Mouse (Mus musculus) MEL (cell line): ENCODE data around the gene Aunip. TPM values are rescaled to one million over a fixed set of nuclear protein-coding genes. Genes with fewer than 3 reads are reported as not detected.
A peak's percentile ranks its signal among the peaks of the same experiment; 100 is the strongest.

Experiments used
- DNase-seq: peaks from one replicate; pipeline ENCODE4 v3.0.0; 2011; ENCODE audit warnings: low read depth, low spot score
- H3K27ac ChIP-seq: 2 replicates; pipeline ENCODE4 v1.5.1; 2012; ENCODE audit warnings: low read depth, mild to moderate bottlenecking, control low read depth, low read length, moderate library complexity; ENCODE audit not compliant: control insufficient read depth
- H3K27me3 ChIP-seq, 2 experiments: fragments of 150-350 bp in 1 of 2; sonication (generic) in 1 of 2; 2 replicates each; pipeline ENCODE4 v1.6.1; 2012; ENCODE audit warnings: low read length in 2 of 2, mild to moderate bottlenecking in 2 of 2, improper control_type of control experiment in 1 of 2, moderate library complexity in 1 of 2; ENCODE audit not compliant: insufficient read depth in 2 of 2, control insufficient read depth in 1 of 2
- H3K36me3 ChIP-seq, 2 experiments: 2 replicates each; pipeline ENCODE4 v1.6.1; 2012 to 2014; ENCODE audit warnings: low read length in 2 of 2, improper control_type of control experiment in 1 of 2, inconsistent platforms in 1 of 2, mild to moderate bottlenecking in 1 of 2; ENCODE audit not compliant: insufficient read depth in 2 of 2, control insufficient read depth in 1 of 2
- H3K4me1 ChIP-seq, 2 experiments: fragments of 150-350 bp in 1 of 2; sonication (generic) in 1 of 2; 2 replicates each; pipeline ENCODE4 v1.6.1; 2012; ENCODE audit warnings: low read length in 2 of 2, improper control_type of control experiment in 1 of 2, mild to moderate bottlenecking in 1 of 2; ENCODE audit not compliant: insufficient read depth in 2 of 2, control insufficient read depth in 1 of 2
- H3K4me3 ChIP-seq, 2 experiments: fragments of 150-350 bp in 1 of 2; sonication (generic) in 1 of 2; 2 replicates each; pipeline ENCODE4 v1.5.1; 2012; ENCODE audit warnings: low read depth in 2 of 2, low read length in 2 of 2, mild to moderate bottlenecking in 2 of 2, moderate library complexity in 2 of 2, control low read depth in 1 of 2, improper control_type of control experiment in 1 of 2; ENCODE audit not compliant: control insufficient read depth in 1 of 2, insufficient read depth in 1 of 2
- H3K79me2 ChIP-seq: 2 replicates; pipeline ENCODE4 v1.6.1; 2012; ENCODE audit warnings: mild to moderate bottlenecking, low read length, moderate library complexity; ENCODE audit not compliant: control insufficient read depth, poor library complexity, insufficient read depth
- H3K9ac ChIP-seq: 2 replicates; pipeline ENCODE4 v1.6.1; 2012; ENCODE audit warnings: low read depth, mild to moderate bottlenecking, control low read depth, low read length, moderate library complexity; ENCODE audit not compliant: control insufficient read depth, poor library complexity, severe bottlenecking
- H3K9me3 ChIP-seq: fragments of 150-350 bp; sonication (generic); replicated peaks from 2 replicates; pipeline ENCODE4 v1.6.1; 2012; ENCODE audit warnings: mild to moderate bottlenecking, low read length, improper control_type of control experiment, moderate library complexity; ENCODE audit not compliant: insufficient read depth
- BHLHE40 ChIP-seq: IDR thresholded peaks from 2 replicates; pipeline ENCODE4 v1.6.1; 2012; ENCODE audit warnings: low read depth, mild to moderate bottlenecking, inconsistent platforms, low read length, improper control_type of control experiment, borderline replicate concordance
- CHD1 ChIP-seq: IDR thresholded peaks from 2 replicates; pipeline ENCODE4 v1.6.1; 2012; ENCODE audit warnings: low read depth, mild to moderate bottlenecking, inconsistent platforms, low read length, improper control_type of control experiment
- CTCF ChIP-seq, 3 experiments: IDR thresholded peaks in 2 of 3; conservative IDR thresholded peaks in 1 of 3; 2 replicates each; pipeline ENCODE4 v1.5.1; 2011 to 2012; ENCODE audit warnings: low read length in 3 of 3, low read depth in 2 of 3, mild to moderate bottlenecking in 2 of 3, improper control_type of control experiment in 1 of 3, inconsistent platforms in 1 of 3, mixed read lengths in 1 of 3, moderate library complexity in 1 of 3; ENCODE audit not compliant: control insufficient read depth in 1 of 3, insufficient read depth in 1 of 3, poor library complexity in 1 of 3, severe bottlenecking in 1 of 3
- E2F4 ChIP-seq: IDR thresholded peaks from 2 replicates; pipeline ENCODE4 v1.6.1; 2011; ENCODE audit warnings: low read depth, low read length, improper control_type of control experiment, borderline replicate concordance
- ELF1 ChIP-seq: IDR thresholded peaks from 2 replicates; pipeline ENCODE4 v1.6.1; 2014; ENCODE audit warnings: low read depth, mild to moderate bottlenecking, inconsistent platforms, low read length, improper control_type of control experiment, moderate library complexity
- ETS1 ChIP-seq: IDR thresholded peaks from 2 replicates; pipeline ENCODE4 v1.6.1; 2012; ENCODE audit warnings: low read depth, mild to moderate bottlenecking, inconsistent platforms, low read length, improper control_type of control experiment, moderate library complexity
- GABPA ChIP-seq: IDR thresholded peaks from 2 replicates; pipeline ENCODE4 v1.6.1; 2012; ENCODE audit warnings: low read depth, mild to moderate bottlenecking, inconsistent platforms, low read length, improper control_type of control experiment, moderate library complexity
- GATA1 ChIP-seq: IDR thresholded peaks from 2 replicates; pipeline ENCODE4 v1.6.1; 2011; ENCODE audit warnings: low read depth, low read length, improper control_type of control experiment
- HCFC1 ChIP-seq: IDR thresholded peaks from 2 replicates; pipeline ENCODE4 v1.6.1; 2012; ENCODE audit warnings: low read depth, mild to moderate bottlenecking, inconsistent platforms, low read length, improper control_type of control experiment, moderate library complexity
- JUND ChIP-seq: IDR thresholded peaks from 2 replicates; pipeline ENCODE4 v1.6.1; 2011; ENCODE audit warnings: low read depth, mild to moderate bottlenecking, improper control_type of control experiment, low read length
- KAT2A ChIP-seq: conservative IDR thresholded peaks from 2 replicates; pipeline ENCODE4 v1.6.1; 2012; ENCODE audit warnings: low read depth, low read length, improper control_type of control experiment, inconsistent platforms
- MAFK ChIP-seq: IDR thresholded peaks from 2 replicates; pipeline ENCODE4 v1.6.1; 2011; ENCODE audit warnings: low read depth, mild to moderate bottlenecking, low read length, improper control_type of control experiment, borderline replicate concordance
- MAX ChIP-seq: IDR thresholded peaks from 2 replicates; pipeline ENCODE4 v1.6.1; 2011; ENCODE audit warnings: low read length, improper control_type of control experiment
- MAZ ChIP-seq: IDR thresholded peaks from 2 replicates; pipeline ENCODE4 v1.6.1; 2012; ENCODE audit warnings: low read depth, mild to moderate bottlenecking, inconsistent platforms, low read length, improper control_type of control experiment
- MEF2A ChIP-seq: IDR thresholded peaks from 2 replicates; pipeline ENCODE4 v1.6.1; 2014; ENCODE audit warnings: low read depth, mild to moderate bottlenecking, inconsistent platforms, low read length, improper control_type of control experiment; ENCODE audit not compliant: poor library complexity, insufficient replicate concordance, severe bottlenecking; ENCODE audit errors: extremely low read depth
- MXI1 ChIP-seq: IDR thresholded peaks from 2 replicates; pipeline ENCODE4 v1.6.1; 2011; ENCODE audit warnings: mild to moderate bottlenecking, low read depth, low read length, improper control_type of control experiment
- MYB ChIP-seq: IDR thresholded peaks from 2 replicates; pipeline ENCODE4 v1.6.1; 2011; ENCODE audit warnings: mild to moderate bottlenecking, low read depth, low read length, improper control_type of control experiment
- MYC ChIP-seq: IDR thresholded peaks from 2 replicates; pipeline ENCODE4 v1.6.1; 2011; ENCODE audit warnings: low read depth, mild to moderate bottlenecking, low read length, improper control_type of control experiment, moderate library complexity
- NELFE ChIP-seq: IDR thresholded peaks from 2 replicates; pipeline ENCODE4 v1.6.1; 2011; ENCODE audit warnings: low read depth, low read length, improper control_type of control experiment
- NRF1 ChIP-seq: IDR thresholded peaks from 2 replicates; pipeline ENCODE4 v1.6.1; 2014; ENCODE audit warnings: low read depth, mild to moderate bottlenecking, inconsistent platforms, low read length, improper control_type of control experiment, moderate library complexity; ENCODE audit not compliant: poor library complexity, insufficient read depth, severe bottlenecking
- POLR2AphosphoS2 ChIP-seq: IDR thresholded peaks from 2 replicates; pipeline ENCODE4 v1.6.1; 2011; ENCODE audit warnings: low read length, improper control_type of control experiment
- RAD21 ChIP-seq: IDR thresholded peaks from 2 replicates; pipeline ENCODE4 v1.6.1; 2011; ENCODE audit warnings: mild to moderate bottlenecking, low read depth, low read length, improper control_type of control experiment
- RCOR1 ChIP-seq: IDR thresholded peaks from 2 replicates; pipeline ENCODE4 v1.6.1; 2012; ENCODE audit warnings: low read depth, mild to moderate bottlenecking, inconsistent platforms, low read length, improper control_type of control experiment
- SIN3A ChIP-seq: IDR thresholded peaks from 2 replicates; pipeline ENCODE4 v1.6.1; 2012; ENCODE audit warnings: low read length, improper control_type of control experiment, inconsistent platforms
- TAL1 ChIP-seq: IDR thresholded peaks from 2 replicates; pipeline ENCODE4 v1.6.1; 2012; ENCODE audit warnings: mild to moderate bottlenecking, inconsistent platforms, low read length, moderate library complexity, mixed read lengths
- TBP ChIP-seq: IDR thresholded peaks from 2 replicates; pipeline ENCODE4 v1.8.0; 2011; ENCODE audit warnings: low read depth, low read length, improper control_type of control experiment
- TCF12 ChIP-seq: IDR thresholded peaks from 2 replicates; pipeline ENCODE4 v1.6.1; 2014; ENCODE audit warnings: low read depth, mild to moderate bottlenecking, inconsistent platforms, low read length, improper control_type of control experiment, moderate library complexity
- UBTF ChIP-seq: IDR thresholded peaks from 2 replicates; pipeline ENCODE4 v1.6.1; 2012; ENCODE audit warnings: low read depth, mild to moderate bottlenecking, inconsistent platforms, low read length, improper control_type of control experiment, moderate library complexity, borderline replicate concordance; ENCODE audit not compliant: insufficient read depth
- USF1 ChIP-seq: IDR thresholded peaks from 2 replicates; pipeline ENCODE4 v1.6.1; 2014; ENCODE audit warnings: low read depth, mild to moderate bottlenecking, inconsistent platforms, low read length, improper control_type of control experiment, moderate library complexity
- ZMIZ1 ChIP-seq: IDR thresholded peaks from 2 replicates; pipeline ENCODE4 v1.6.1; 2012; ENCODE audit warnings: low read depth, mild to moderate bottlenecking, inconsistent platforms, low read length, improper control_type of control experiment, moderate library complexity
- ZNF384 ChIP-seq: IDR thresholded peaks from 2 replicates; pipeline ENCODE4 v1.6.1; 2012; ENCODE audit warnings: low read depth, mild to moderate bottlenecking, inconsistent platforms, low read length, improper control_type of control experiment
- polyA plus RNA-seq, 2 experiments: library from polyadenylated mRNA; stranded (reverse) in 1 of 2; unstranded in 1 of 2; fragments of >175 nt in 1 of 2; fragments of >200 nt in 1 of 2; gene quantifications; 2 replicates each; pipeline versions ENCODE4 v1.2.1 to v1.2.4; 2012; ENCODE audit warnings: low replicate concordance in 2 of 2, low read depth in 1 of 2; ENCODE audit not compliant: insufficient read length in 2 of 2, insufficient read depth in 1 of 2, missing spikeins in 1 of 2
- total RNA-seq: library from RNA; depleted of rRNA; stranded (reverse); fragments of 300-350 nt; gene quantifications from 2 replicates; pipeline ENCODE4 v1.2.3, GENCODE M21; 2012

Aunip gene
- total and polyA plus RNA-seq, 3 experiments, result 14.9 to 20.6 TPM; not detected in 1

GRCm38 (mm10) chr4:134467435-134468214 is 43.2 kb upstream of the Aunip start:
- peak overlapping the region; percentile 62 for H3K9ac ChIP-seq
- no peaks in the 10 kb centered on the region for H3K9me3 ChIP-seq
- peak overlapping the region; percentile 61 to 62 for H3K4me3 ChIP-seq
- H3K36me3 ChIP-seq, result peaks cover 5 to 13% of the 10 kb centered on the region in 2 experiments; a peak in 3 of 4 replicates
- H3K79me2 ChIP-seq, result peaks cover 8% of the 10 kb centered on the region
- H3K27me3 ChIP-seq, result no peaks in the 10 kb centered on the region
- TF ChIP-seq MAFK, result no peak
- TF ChIP-seq CTCF (IDR thresholded peaks at IDR 0.05 in 2 of 3, conservative IDR thresholded peaks at IDR 0.05 in 1 of 3; ENCODE audit: control insufficient read depth in 1 of 3, insufficient read depth in 1 of 3, low read depth in 2 of 3, low read length in 3 of 3, poor library complexity in 1 of 3, severe bottlenecking in 1 of 3), result no peak
- TF ChIP-seq MEF2A, result no peak
- peak; percentile 99 for TF ChIP-seq MAX
- TF ChIP-seq RCOR1, result no peak
- TF ChIP-seq JUND, result no peak
- peak; percentile 81 for TF ChIP-seq BHLHE40
- TF ChIP-seq RAD21, result no peak
- no peak for TF ChIP-seq HCFC1
- no peak for TF ChIP-seq NRF1
- TF ChIP-seq KAT2A, result no peak
- TF ChIP-seq MYB, result no peak
- TF ChIP-seq ZNF384, result no peak
- TF ChIP-seq NELFE, result no peak
- TF ChIP-seq USF1, result peak; percentile 50; the same call in 1 of the 2 replicates
- TF ChIP-seq TBP, result no peak
- TF ChIP-seq CHD1, result no peak
- peak; percentile 43; the same call in 1 of the 2 replicates for TF ChIP-seq ETS1
- no peak for TF ChIP-seq MAZ
- TF ChIP-seq TCF12, result 0 out of 2 replicates have a peak, but pooled peaks have one; percentile 18
- TF ChIP-seq MYC, result peak; percentile 85; the same call in 1 of the 2 replicates
- no peak for TF ChIP-seq GABPA
- TF ChIP-seq ELF1, result 0 out of 2 replicates have a peak, but pooled peaks have one; percentile 13
- TF ChIP-seq MXI1, result peak; percentile 99
- peak; percentile 94 for TF ChIP-seq SIN3A
- no peak for TF ChIP-seq GATA1
- no peak for TF ChIP-seq TAL1
- TF ChIP-seq ZMIZ1, result 0 out of 2 replicates have a peak, but pooled peaks have one; percentile 16
- no peak for TF ChIP-seq E2F4
- TF ChIP-seq POLR2AphosphoS2, result no peak
- TF ChIP-seq UBTF, result no peak
- no peak overlapping the region for H3K27ac ChIP-seq
- DNase-seq, result peak; percentile 60
- H3K4me1 ChIP-seq, result peaks cover 0 to 8% of the 10 kb centered on the region in 2 experiments; a peak in 1 of 4 replicates
